Mouse (Mus musculus): ENCODE data around the gene Dnajc21. TPM values are rescaled to one million over a fixed set of nuclear protein-coding genes. Genes with fewer than 3 reads are reported as not detected.

Gene Dnajc21
- 21.6 and 24.4 TPM in 2 replicates for total RNA-seq (2012; rRNA removed)
- 27.6 and 28.4 TPM in 2 replicates for total RNA-seq (2014; rRNA removed)
- 63.2 and 67.7 TPM in 2 replicates for polyA plus RNA-seq (2012; ENCODE audit: insufficient read length, low read depth)

DNA sequence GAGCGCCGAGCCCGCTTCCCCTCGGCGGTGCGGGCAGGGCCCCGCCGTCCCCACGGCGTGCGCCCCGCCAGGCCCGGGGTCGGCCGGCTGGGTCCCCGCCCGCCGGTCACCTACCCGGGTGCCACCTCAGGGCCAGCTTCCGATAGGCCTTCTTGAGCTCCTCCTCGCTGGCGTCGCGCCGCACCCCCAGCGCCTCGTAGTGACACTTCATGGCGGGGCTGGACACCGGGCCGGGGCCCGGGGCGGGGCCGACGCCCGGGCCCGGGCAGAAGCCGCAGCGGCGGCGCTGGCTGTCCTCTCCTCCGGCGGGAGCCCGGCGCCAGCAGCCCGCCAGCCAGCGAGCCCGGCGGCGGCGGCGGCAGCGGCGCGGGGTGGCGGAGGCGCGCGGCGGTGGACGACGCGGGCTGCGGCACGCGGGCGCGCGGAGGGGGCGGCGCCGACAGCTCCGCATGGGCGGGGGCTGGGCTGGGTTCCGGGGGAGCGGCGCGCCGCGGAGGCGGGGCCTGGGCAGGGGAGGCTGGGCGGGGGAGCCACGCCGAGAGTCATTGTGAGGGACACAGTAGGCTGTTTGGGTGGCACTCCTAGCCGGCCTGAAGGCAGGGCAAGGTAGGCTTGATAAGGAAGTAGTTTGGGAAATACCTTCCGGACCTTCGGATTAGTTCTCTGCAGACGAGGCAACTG lies at the start of gene Dnajc21:
Gene Dnajc21 (minus strand): TSS at position 366 of the 681 bp plus-strand sequence.
- in situ Hi-C loops (cut with MboI; ENCODE audit: low pct_ligation_motif_present, low pct_unique_long_range_greater_than_20kb, low sequenced_read_pairs): no loop called here
- DNase-seq (ENCODE audit: extremely low read depth): peak; percentile 61
- no peaks in the 10 kb centered on the region for H3K9me3 ChIP-seq (replicated peaks; ENCODE audit: low read length)
- no peaks in the 10 kb centered on the region for H3K27me3 ChIP-seq (replicated peaks)
- dilution Hi-C loops (cut with MboI; ENCODE audit: extremely low pct_ligation_motif_present, extremely low pct_unique_long_range_greater_than_20kb, low sequenced_read_pairs): no loop called here
- TF ChIP-seq ZKSCAN1 (IDR thresholded peaks at IDR 0.05; ENCODE audit: borderline replicate concordance, low read depth, low read length) (peak; percentile 43), ZC3H11A (IDR thresholded peaks at IDR 0.05; ENCODE audit: low read depth, low read length) (no peak), GABPA (IDR thresholded peaks at IDR 0.05; ENCODE audit: insufficient replicate concordance, low read depth, low read length) (no peak), BHLHE40 (IDR thresholded peaks at IDR 0.05; ENCODE audit: low read depth, low read length) (0 out of 2 replicates have a peak, but pooled peaks have one; percentile 4), USF2 (conservative IDR thresholded peaks at IDR 0.05; ENCODE audit: low read depth, low read length) (no peak), TCF12 (IDR thresholded peaks at IDR 0.05; ENCODE audit: low read depth, low read length) (peak; percentile 18; the same call in 1 of the 2 replicates), TBP (conservative IDR thresholded peaks at IDR 0.05; ENCODE audit: low read depth, low read length) (no peak; the same call in 1 of the 2 replicates), POLR2AphosphoS2 (IDR thresholded peaks at IDR 0.05; ENCODE audit: low read depth, low read length) (no peak), CHD2 (IDR thresholded peaks at IDR 0.05; ENCODE audit: low read length) (no peak), POLR2A (IDR thresholded peaks at IDR 0.05; ENCODE audit: low read depth, low read length) (peak; percentile 75), UBTF (IDR thresholded peaks at IDR 0.05; ENCODE audit: low read depth, low read length) (peak; percentile 81; the same call in 1 of the 2 replicates), IRF4 (IDR thresholded peaks at IDR 0.05; ENCODE audit: low read depth, low read length) (no peak), MXI1 (IDR thresholded peaks at IDR 0.05; ENCODE audit: low read depth, low read length) (peak; percentile 48), MAZ (IDR thresholded peaks at IDR 0.05; ENCODE audit: low read depth, low read length) (0 out of 2 replicates have a peak, but pooled peaks have one; percentile 27), MAFK (IDR thresholded peaks at IDR 0.05; ENCODE audit: insufficient replicate concordance, low read length) (no peak), JUN (IDR thresholded peaks at IDR 0.05; ENCODE audit: insufficient read depth, low read depth, low read length) (no peak)
- peak within 1 kb of the TSS; percentile 78 to 87 (median 81) for H3K4me3 ChIP-seq (replicated peaks in 1 of 3; ENCODE audit: low read depth in 2 of 3, low read length in 2 of 3, poor library complexity in 1 of 3)
- H3K79me2 ChIP-seq (replicated peaks; ENCODE audit: control insufficient read depth, extremely low read depth, insufficient read depth, poor library complexity, severe bottlenecking): peaks cover 19% of the 10 kb centered on the region
- H3K4me1 ChIP-seq (ENCODE audit: control insufficient read depth in 1 of 2, insufficient read depth in 2 of 2): peaks cover 4 to 19% of the 10 kb centered on the region in 2 experiments
- peak within 1 kb of the TSS; percentile 91 for H3K4me2 ChIP-seq (ENCODE audit: insufficient read depth, low read depth, poor library complexity, severe bottlenecking)
- peak within 1 kb of the TSS; percentile 98 for H3K9ac ChIP-seq (ENCODE audit: insufficient read depth, low read depth)
- H3K36me3 ChIP-seq (replicated peaks in 1 of 2; ENCODE audit: control insufficient read depth in 1 of 2, insufficient read depth in 1 of 2, low read length in 1 of 2): peaks cover 3 to 13% of the 10 kb centered on the region in 2 experiments
- H3K27ac ChIP-seq (ENCODE audit: insufficient read depth, low read depth): no peak within 1 kb of the TSS

DNA sequence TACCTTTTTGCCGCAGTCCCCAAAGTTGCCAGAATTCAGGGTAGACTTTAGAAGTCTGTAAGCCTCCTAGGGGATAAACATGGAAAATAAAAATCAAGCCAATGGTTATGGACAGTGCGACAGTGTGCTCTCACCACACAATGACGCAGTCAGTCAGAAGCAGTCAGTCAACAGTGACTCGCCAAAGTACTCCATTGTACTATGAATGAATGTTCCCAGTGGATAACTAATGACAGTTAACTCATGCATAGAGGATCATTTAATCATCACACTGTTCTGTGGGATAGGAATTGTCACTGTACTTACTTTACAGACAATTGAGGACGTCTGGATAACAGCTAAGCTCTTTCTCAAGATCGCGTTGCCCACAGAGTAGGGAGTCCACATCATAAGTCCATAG lies 44.9 kb upstream of the Dnajc21 start:
- DNase-seq (ENCODE audit: extremely low read depth): no peak
- H3K79me2 ChIP-seq (replicated peaks; ENCODE audit: control insufficient read depth, extremely low read depth, insufficient read depth, poor library complexity, severe bottlenecking): no peaks in the 10 kb centered on the region
- no peaks in the 10 kb centered on the region for H3K4me1 ChIP-seq (ENCODE audit: control insufficient read depth in 1 of 2, insufficient read depth in 2 of 2)
- dilution Hi-C loops (cut with MboI; ENCODE audit: extremely low pct_ligation_motif_present, extremely low pct_unique_long_range_greater_than_20kb, low sequenced_read_pairs) (no loop called here), in situ Hi-C loops (cut with MboI; ENCODE audit: low pct_ligation_motif_present, low pct_unique_long_range_greater_than_20kb, low sequenced_read_pairs) (no loop called here)
- H3K27me3 ChIP-seq (replicated peaks): no peaks in the 10 kb centered on the region
- no peak for TF ChIP-seq CHD2 (IDR thresholded peaks at IDR 0.05; ENCODE audit: low read length)
- TF ChIP-seq GABPA (IDR thresholded peaks at IDR 0.05; ENCODE audit: insufficient replicate concordance, low read depth, low read length): no peak
- TF ChIP-seq NELFE (IDR thresholded peaks at IDR 0.05; ENCODE audit: low read depth, low read length): no peak
- TF ChIP-seq IRF4 (IDR thresholded peaks at IDR 0.05; ENCODE audit: low read depth, low read length): no peak
- no peak for TF ChIP-seq SMC3 (IDR thresholded peaks at IDR 0.05; ENCODE audit: low read depth, low read length)
- TF ChIP-seq SIN3A (IDR thresholded peaks at IDR 0.05; ENCODE audit: low read length): no peak
- no peak for TF ChIP-seq RCOR1 (conservative IDR thresholded peaks at IDR 0.05; ENCODE audit: low read depth, low read length)
- no peak for TF ChIP-seq PAX5 (IDR thresholded peaks at IDR 0.05; ENCODE audit: low read length)
- no peak for TF ChIP-seq POLR2A (IDR thresholded peaks at IDR 0.05; ENCODE audit: low read depth, low read length)
- no peak for TF ChIP-seq ZKSCAN1 (IDR thresholded peaks at IDR 0.05; ENCODE audit: borderline replicate concordance, low read depth, low read length)
- TF ChIP-seq USF1 (IDR thresholded peaks at IDR 0.05; ENCODE audit: low read depth, low read length): no peak
- no peak for TF ChIP-seq E2F4 (IDR thresholded peaks at IDR 0.05; ENCODE audit: insufficient replicate concordance, low read depth, low read length)
- TF ChIP-seq MAFK (IDR thresholded peaks at IDR 0.05; ENCODE audit: insufficient replicate concordance, low read length): no peak
- TF ChIP-seq MAX (IDR thresholded peaks at IDR 0.05; ENCODE audit: low read length): no peak
- no peak overlapping the region for H3K4me3 ChIP-seq (replicated peaks in 1 of 3; ENCODE audit: low read depth in 2 of 3, low read length in 2 of 3, poor library complexity in 1 of 3)
- H3K4me2 ChIP-seq (ENCODE audit: insufficient read depth, low read depth, poor library complexity, severe bottlenecking): no peak overlapping the region
- H3K9me3 ChIP-seq (replicated peaks; ENCODE audit: low read length): no peaks in the 10 kb centered on the region
- no peak overlapping the region for H3K9ac ChIP-seq (ENCODE audit: insufficient read depth, low read depth)
- no peaks in the 10 kb centered on the region for H3K36me3 ChIP-seq (replicated peaks in 1 of 2; ENCODE audit: control insufficient read depth in 1 of 2, insufficient read depth in 1 of 2, low read length in 1 of 2)
- no peak overlapping the region for H3K27ac ChIP-seq (ENCODE audit: insufficient read depth, low read depth)
